Mouse (Mus musculus): ENCODE data around the gene Aoc1. TPM values are rescaled to one million over a fixed set of nuclear protein-coding genes. Genes with fewer than 3 reads are reported as not detected.

Aoc1 gene
- total RNA-seq (2021): not detected

- DNase-seq (ENCODE audit: extremely low spot score in 1 of 2, low spot score in 1 of 2): no peak
Observed at GRCm38 (mm10) chr6:48872596-48872995, at the start of gene Aoc1. Gene Aoc1, plus strand, starts transcription at chr6:48872896.

- DNase-seq (ENCODE audit: extremely low spot score in 1 of 2, low spot score in 1 of 2): no peak
Observed at GRCm38 (mm10) chr6:48825016-48825415, 47.7 kb upstream of the Aoc1 start.

GRCm38 (mm10) chr6:48828976-48829375, 43.7 kb upstream of the Aoc1 start:
- no peak for DNase-seq (ENCODE audit: extremely low spot score in 1 of 2, low spot score in 1 of 2)

- no peak for DNase-seq (ENCODE audit: extremely low spot score in 1 of 2, low spot score in 1 of 2)
Observed at GRCm38 (mm10) chr6:48829651-48830050, 43.0 kb upstream of the Aoc1 start.

GRCm38 (mm10) chr6:48830241-48830640, 42.5 kb upstream of the Aoc1 start:
- DNase-seq (ENCODE audit: extremely low spot score in 1 of 2, low spot score in 1 of 2): no peak

GRCm38 (mm10) chr6:48831141-48831540, 41.6 kb upstream of the Aoc1 start:
- no peak for DNase-seq (ENCODE audit: extremely low spot score in 1 of 2, low spot score in 1 of 2)

- DNase-seq (ENCODE audit: extremely low spot score in 1 of 2, low spot score in 1 of 2): no peak
Observed at GRCm38 (mm10) chr6:48832426-48832825, 40.3 kb upstream of the Aoc1 start.

GRCm38 (mm10) chr6:48833515-48833914, 39.2 kb upstream of the Aoc1 start:
- DNase-seq (ENCODE audit: extremely low spot score in 1 of 2, low spot score in 1 of 2): no peak

- DNase-seq (ENCODE audit: extremely low spot score in 1 of 2, low spot score in 1 of 2): no peak
Observed at GRCm38 (mm10) chr6:48835241-48835640, 37.5 kb upstream of the Aoc1 start.

- DNase-seq (ENCODE audit: extremely low spot score in 1 of 2, low spot score in 1 of 2): no peak
Observed at GRCm38 (mm10) chr6:48836146-48836545, 36.5 kb upstream of the Aoc1 start.

GRCm38 (mm10) chr6:48837516-48837915, 35.2 kb upstream of the Aoc1 start:
- DNase-seq (ENCODE audit: extremely low spot score in 1 of 2, low spot score in 1 of 2): no peak

- DNase-seq (ENCODE audit: extremely low spot score in 1 of 2, low spot score in 1 of 2): no peak
Observed at GRCm38 (mm10) chr6:48838321-48839080, 34.2 kb upstream of the Aoc1 start.

- peak in 1 of 2 experiments; percentile 14 for DNase-seq (ENCODE audit: extremely low spot score in 1 of 2, low spot score in 1 of 2)
Observed at GRCm38 (mm10) chr6:48840371-48840969, 32.2 kb upstream of the Aoc1 start, which contains the start of gene Tmem176a. Gene Tmem176a, plus strand, starts transcription at chr6:48840919.

GRCm38 (mm10) chr6:48840973-48841625, 31.6 kb upstream of the Aoc1 start, which contains the start of gene Tmem176b:
Gene Tmem176b, minus strand, starts transcription at chr6:48841496.
- DNase-seq (ENCODE audit: extremely low spot score in 1 of 2, low spot score in 1 of 2): peak; percentile 50 to 74

GRCm38 (mm10) chr6:48842111-48842842, 30.4 kb upstream of the Aoc1 start:
- DNase-seq (ENCODE audit: extremely low spot score in 1 of 2, low spot score in 1 of 2): peak in 1 of 2 experiments; percentile 31

- DNase-seq (ENCODE audit: extremely low spot score in 1 of 2, low spot score in 1 of 2): no peak
Observed at GRCm38 (mm10) chr6:48845086-48845485, 27.6 kb upstream of the Aoc1 start.

- no peak for DNase-seq (ENCODE audit: extremely low spot score in 1 of 2, low spot score in 1 of 2)
Observed at GRCm38 (mm10) chr6:48851820-48852491, 20.7 kb upstream of the Aoc1 start.

GRCm38 (mm10) chr6:48854155-48854554, 18.5 kb upstream of the Aoc1 start:
- no peak for DNase-seq (ENCODE audit: extremely low spot score in 1 of 2, low spot score in 1 of 2)

- no peak for DNase-seq (ENCODE audit: extremely low spot score in 1 of 2, low spot score in 1 of 2)
Observed at GRCm38 (mm10) chr6:48857613-48858302, 14.9 kb upstream of the Aoc1 start.
